Mouse (Mus musculus): ENCODE measurements around the gene Lmbr1. TPM values are rescaled to one million over a fixed set of nuclear protein-coding genes. Genes with fewer than 3 reads are reported as not detected.

Gene Lmbr1
- polyA plus RNA-seq, 1 experiment from 2014 or later = 10.8 TPM

- Histone ChIP-seq H3K36me3 (replicated peaks; ENCODE audit: control insufficient read depth, insufficient read depth, low read depth, low read length) (no peaks in the 10 kb centered on the region), H3K27ac (replicated peaks; ENCODE audit: low read depth, low read length) (no peak overlapping the region), H3K9me3 (replicated peaks; ENCODE audit: control insufficient read depth, low read length) (no peaks in the 10 kb centered on the region), H3K4me3 (ENCODE audit: low read depth, low read length) (no peak overlapping the region), H3K27me3 (ENCODE audit: control insufficient read depth, insufficient read depth, low read length) (no peaks in the 10 kb centered on the region), H3K9ac (replicated peaks; ENCODE audit: low read length) (no peak overlapping the region), H3K4me2 (ENCODE audit: low read depth, low read length) (no peak overlapping the region), H3K4me1 (ENCODE audit: control insufficient read depth, insufficient read depth, low read length) (no peaks in the 10 kb centered on the region)
- 76% methylated on average over 5 of the region's 5 CpGs for WGBS
- ATAC-seq (replicated peaks; ENCODE audit: insufficient number of reproducible peaks, low FRiP score, low TSS enrichment, low read depth) = no peak
- no peak for DNase-seq (ENCODE audit: low spot score)
Measured at GRCm38 (mm10) chr5:29205690-29206089, 172.5 kb downstream of the Lmbr1 start.

DNA sequence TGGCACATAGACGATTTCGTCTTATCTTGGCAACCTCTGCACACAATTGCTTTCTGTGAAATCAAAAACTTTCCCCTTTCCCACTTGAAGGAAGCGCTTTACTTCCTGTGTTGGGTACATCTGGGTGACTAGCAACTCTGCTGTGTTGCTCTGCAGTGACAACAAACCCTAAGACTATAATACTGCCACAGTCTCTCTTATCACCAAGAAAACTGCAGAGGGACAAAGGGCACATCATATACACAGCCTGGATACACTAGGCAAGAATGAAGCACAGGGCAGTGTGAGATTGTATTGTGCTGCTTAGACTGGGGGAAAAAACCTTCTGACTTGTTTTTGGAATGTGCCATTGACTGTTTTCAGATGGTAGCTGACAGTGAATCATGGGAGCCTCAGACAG lies 178.3 kb downstream of the Lmbr1 start:
- H3K9ac ChIP-seq (replicated peaks; ENCODE audit: low read length) = no peak overlapping the region
- H3K36me3 ChIP-seq (replicated peaks; ENCODE audit: control insufficient read depth, insufficient read depth, low read depth, low read length) = no peaks in the 10 kb centered on the region
- DNase-seq (ENCODE audit: low spot score) (no peak), ATAC-seq (replicated peaks; ENCODE audit: insufficient number of reproducible peaks, low FRiP score, low TSS enrichment, low read depth) (no peak)
- no peaks in the 10 kb centered on the region for H3K27me3 ChIP-seq (ENCODE audit: control insufficient read depth, insufficient read depth, low read length)
- 79% methylated on average over 3 of the region's 3 CpGs for WGBS
- no peaks in the 10 kb centered on the region for H3K4me1 ChIP-seq (ENCODE audit: control insufficient read depth, insufficient read depth, low read length)
- H3K9me3 ChIP-seq (replicated peaks; ENCODE audit: control insufficient read depth, low read length) = no peaks in the 10 kb centered on the region
- H3K4me3 ChIP-seq (ENCODE audit: low read depth, low read length) = no peak overlapping the region
- H3K4me2 ChIP-seq (ENCODE audit: low read depth, low read length) = no peak overlapping the region
- H3K27ac ChIP-seq (replicated peaks; ENCODE audit: low read depth, low read length) = no peak overlapping the region

DNA sequence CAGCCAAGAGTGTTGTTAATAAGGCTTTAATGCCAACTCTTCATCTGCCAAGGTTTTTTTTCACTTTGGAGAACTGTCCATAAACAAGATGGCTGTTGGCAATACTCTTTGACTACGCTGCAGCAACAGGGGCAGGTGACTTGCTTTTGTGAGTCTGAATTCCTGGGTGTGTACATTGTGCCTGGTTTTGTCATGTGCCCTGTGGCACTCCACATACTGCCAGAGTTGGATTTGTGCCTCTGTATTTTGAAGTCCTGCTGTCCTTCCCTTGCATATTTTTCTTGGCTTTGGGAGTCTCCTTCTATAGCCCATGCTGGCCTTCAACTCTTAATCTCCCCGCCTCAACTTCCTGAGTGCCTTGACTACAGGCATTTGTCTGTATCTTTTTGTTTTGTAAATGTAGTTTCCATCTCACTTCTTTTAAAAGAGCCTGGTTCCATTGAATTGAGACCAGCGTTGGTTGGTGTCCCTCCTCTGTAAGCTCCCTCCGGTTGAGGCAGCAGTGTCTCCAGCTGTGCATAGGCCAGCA lies 179.2 kb downstream of the Lmbr1 start:
- DNase-seq (ENCODE audit: low spot score) = no peak
- WGBS = 63% methylated on average over 4 of the region's 4 CpGs

GRCm38 (mm10) chr5:29197187-29197586 lies 181.0 kb downstream of the Lmbr1 start:
- no peak overlapping the region for H3K27ac ChIP-seq (replicated peaks; ENCODE audit: low read depth, low read length)
- no peaks in the 10 kb centered on the region for H3K9me3 ChIP-seq (replicated peaks; ENCODE audit: control insufficient read depth, low read length)
- H3K36me3 ChIP-seq (replicated peaks; ENCODE audit: control insufficient read depth, insufficient read depth, low read depth, low read length) = no peaks in the 10 kb centered on the region
- no peaks in the 10 kb centered on the region for H3K27me3 ChIP-seq (ENCODE audit: control insufficient read depth, insufficient read depth, low read length)
- no peak overlapping the region for H3K9ac ChIP-seq (replicated peaks; ENCODE audit: low read length)
- no peak overlapping the region for H3K4me3 ChIP-seq (ENCODE audit: low read depth, low read length)
- no peak for ATAC-seq (replicated peaks; ENCODE audit: insufficient number of reproducible peaks, low FRiP score, low TSS enrichment, low read depth)
- WGBS = 85% methylated on average over 4 of the region's 4 CpGs
- no peak overlapping the region for H3K4me2 ChIP-seq (ENCODE audit: low read depth, low read length)
- DNase-seq (ENCODE audit: low spot score) = no peak
- H3K4me1 ChIP-seq (ENCODE audit: control insufficient read depth, insufficient read depth, low read length) = no peaks in the 10 kb centered on the region

More for the DNA sequence above, 179.2 kb downstream of the Lmbr1 start:
- no peak overlapping the region for H3K9ac ChIP-seq (replicated peaks; ENCODE audit: low read length)
- no peaks in the 10 kb centered on the region for H3K27me3 ChIP-seq (ENCODE audit: control insufficient read depth, insufficient read depth, low read length)
- no peak for ATAC-seq (replicated peaks; ENCODE audit: insufficient number of reproducible peaks, low FRiP score, low TSS enrichment, low read depth)
- H3K4me2 ChIP-seq (ENCODE audit: low read depth, low read length) = no peak overlapping the region
- H3K9me3 ChIP-seq (replicated peaks; ENCODE audit: control insufficient read depth, low read length) = no peaks in the 10 kb centered on the region
- no peak overlapping the region for H3K27ac ChIP-seq (replicated peaks; ENCODE audit: low read depth, low read length)
- H3K4me1 ChIP-seq (ENCODE audit: control insufficient read depth, insufficient read depth, low read length) = no peaks in the 10 kb centered on the region
- no peaks in the 10 kb centered on the region for H3K36me3 ChIP-seq (replicated peaks; ENCODE audit: control insufficient read depth, insufficient read depth, low read depth, low read length)
- no peak overlapping the region for H3K4me3 ChIP-seq (ENCODE audit: low read depth, low read length)

DNA sequence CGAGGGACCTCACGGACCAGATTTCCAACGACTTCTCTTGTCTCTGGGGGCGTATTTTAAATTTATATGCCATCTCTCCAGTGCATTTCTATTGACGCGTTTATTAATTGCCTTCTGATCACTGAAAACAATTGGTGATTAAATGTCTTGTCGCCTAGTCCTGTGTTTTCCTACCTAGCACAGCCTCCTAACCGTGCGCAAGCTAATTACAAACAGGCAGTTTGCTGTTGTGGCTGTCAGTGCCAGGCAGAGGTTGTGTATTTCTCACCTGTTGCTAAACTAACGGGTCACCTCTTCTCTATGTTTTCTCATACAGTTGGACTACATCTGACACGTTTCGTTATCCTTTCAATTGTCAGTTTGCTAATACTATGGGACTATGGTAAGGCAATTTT lies 181.9 kb downstream of the Lmbr1 start:
- Histone ChIP-seq H3K9me3 (replicated peaks; ENCODE audit: control insufficient read depth, low read length) (no peaks in the 10 kb centered on the region), H3K4me1 (ENCODE audit: control insufficient read depth, insufficient read depth, low read length) (no peaks in the 10 kb centered on the region), H3K36me3 (replicated peaks; ENCODE audit: control insufficient read depth, insufficient read depth, low read depth, low read length) (no peaks in the 10 kb centered on the region), H3K4me2 (ENCODE audit: low read depth, low read length) (peak overlapping the region; percentile 67), H3K4me3 (ENCODE audit: low read depth, low read length) (peak overlapping the region; percentile 55), H3K9ac (replicated peaks; ENCODE audit: low read length) (peak overlapping the region; percentile 60), H3K27me3 (ENCODE audit: control insufficient read depth, insufficient read depth, low read length) (no peaks in the 10 kb centered on the region), H3K27ac (replicated peaks; ENCODE audit: low read depth, low read length) (no peak overlapping the region)
- ATAC-seq (replicated peaks; ENCODE audit: insufficient number of reproducible peaks, low FRiP score, low TSS enrichment, low read depth) (no peak), DNase-seq (ENCODE audit: low spot score) (no peak)
- WGBS = 9% methylated on average over 12 of the region's 12 CpGs

GRCm38 (mm10) chr5:29195570-29196263 lies 182.5 kb downstream of the Lmbr1 start, which contains the start of gene Rnf32:
Rnf32 (plus strand) TSS chr5:29195992.
- peak within 1 kb of the TSS; percentile 47; the same call in 1 of the 2 replicates for H3K27ac ChIP-seq (replicated peaks; ENCODE audit: low read depth, low read length)
- peak within 1 kb of the TSS; percentile 55 for H3K4me3 ChIP-seq (ENCODE audit: low read depth, low read length)
- H3K4me2 ChIP-seq (ENCODE audit: low read depth, low read length) = peak within 1 kb of the TSS; percentile 67
- no peaks in the 10 kb centered on the region for H3K27me3 ChIP-seq (ENCODE audit: control insufficient read depth, insufficient read depth, low read length)
- peak; percentile 95 for DNase-seq (ENCODE audit: low spot score)
- peak within 1 kb of the TSS; percentile 82 for H3K9ac ChIP-seq (replicated peaks; ENCODE audit: low read length)
- no peaks in the 10 kb centered on the region for H3K9me3 ChIP-seq (replicated peaks; ENCODE audit: control insufficient read depth, low read length)
- H3K4me1 ChIP-seq (ENCODE audit: control insufficient read depth, insufficient read depth, low read length) = no peaks in the 10 kb centered on the region
- peak; percentile 96 for ATAC-seq (replicated peaks; ENCODE audit: insufficient number of reproducible peaks, low FRiP score, low TSS enrichment, low read depth)
- under 1% methylated on average over 58 of the region's 70 CpGs for WGBS
- H3K36me3 ChIP-seq (replicated peaks; ENCODE audit: control insufficient read depth, insufficient read depth, low read depth, low read length) = no peaks in the 10 kb centered on the region

DNA sequence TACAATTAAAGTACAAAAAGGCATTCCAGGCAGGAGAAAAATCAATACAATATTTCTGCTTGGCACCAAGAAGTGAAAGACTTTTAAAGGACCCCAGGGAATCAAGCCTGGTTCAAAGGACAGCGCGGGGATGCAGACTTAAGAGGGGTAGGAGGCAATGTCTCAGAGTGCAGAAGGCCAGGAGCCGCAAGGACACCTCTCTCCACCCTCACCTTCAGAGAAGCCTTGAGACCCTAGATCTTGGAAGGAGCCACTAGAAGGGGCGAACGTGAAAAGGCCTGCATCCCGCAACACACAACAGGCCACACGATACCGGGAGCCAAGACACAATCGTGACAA lies 183.0 kb downstream of the Lmbr1 start:
- peak overlapping the region; percentile 67 for H3K4me2 ChIP-seq (ENCODE audit: low read depth, low read length)
- DNase-seq (ENCODE audit: low spot score) = peak; percentile 10
- no peaks in the 10 kb centered on the region for H3K4me1 ChIP-seq (ENCODE audit: control insufficient read depth, insufficient read depth, low read length)
- WGBS = 5% methylated on average over 9 of the region's 9 CpGs
- no peaks in the 10 kb centered on the region for H3K36me3 ChIP-seq (replicated peaks; ENCODE audit: control insufficient read depth, insufficient read depth, low read depth, low read length)
- H3K27ac ChIP-seq (replicated peaks; ENCODE audit: low read depth, low read length) = peak overlapping the region; percentile 47; the same call in 1 of the 2 replicates
- no peak; the same call in 1 of the 2 replicates for ATAC-seq (replicated peaks; ENCODE audit: insufficient number of reproducible peaks, low FRiP score, low TSS enrichment, low read depth)
- H3K4me3 ChIP-seq (ENCODE audit: low read depth, low read length) = peak overlapping the region; percentile 55
- H3K27me3 ChIP-seq (ENCODE audit: control insufficient read depth, insufficient read depth, low read length) = no peaks in the 10 kb centered on the region
- no peaks in the 10 kb centered on the region for H3K9me3 ChIP-seq (replicated peaks; ENCODE audit: control insufficient read depth, low read length)
- H3K9ac ChIP-seq (replicated peaks; ENCODE audit: low read length) = peak overlapping the region; percentile 82

- Histone ChIP-seq H3K9me3 (replicated peaks; ENCODE audit: control insufficient read depth, low read length) (no peaks in the 10 kb centered on the region), H3K36me3 (replicated peaks; ENCODE audit: control insufficient read depth, insufficient read depth, low read depth, low read length) (no peaks in the 10 kb centered on the region), H3K9ac (replicated peaks; ENCODE audit: low read length) (no peak overlapping the region), H3K4me3 (ENCODE audit: low read depth, low read length) (no peak overlapping the region), H3K4me2 (ENCODE audit: low read depth, low read length) (no peak overlapping the region), H3K27ac (replicated peaks; ENCODE audit: low read depth, low read length) (no peak overlapping the region), H3K4me1 (ENCODE audit: control insufficient read depth, insufficient read depth, low read length) (no peaks in the 10 kb centered on the region), H3K27me3 (ENCODE audit: control insufficient read depth, insufficient read depth, low read length) (no peaks in the 10 kb centered on the region)
- 80% methylated on average over 5 of the region's 5 CpGs for WGBS
- DNase-seq (ENCODE audit: low spot score) = no peak
- no peak for ATAC-seq (replicated peaks; ENCODE audit: insufficient number of reproducible peaks, low FRiP score, low TSS enrichment, low read depth)
Measured at GRCm38 (mm10) chr5:29186798-29187197, 191.4 kb downstream of the Lmbr1 start.

Measured in embryonic facial prominence, embryonic 11.5 days (tissue).